Mouse (Mus musculus) stomach, embryonic 16.5 days (tissue): ENCODE data around the gene Coq7. TPM values are rescaled to one million over a fixed set of nuclear protein-coding genes. Genes with fewer than 3 reads are reported as not detected.

ENCODE experiments used
- ATAC-seq: fragments of 200-750 bp; cut with Nextera tagmentation; 2 replicates; pipeline ENCODE4 v1.8.0; 2017; ENCODE audit warnings: moderate number of reproducible peaks, moderate TSS enrichment; ENCODE audit not compliant: insufficient read depth, low FRiP score
- H3K27ac ChIP-seq: fragments of 300-500 bp; sonication (generic); 2 replicates; pipeline ENCODE4 v1.5.1; 2014; ENCODE audit warnings: low read length
- H3K27me3 ChIP-seq: fragments of 300-500 bp; sonication (generic); 2 replicates; pipeline ENCODE4 v1.6.1; 2014; ENCODE audit warnings: low read length, control low read depth, mixed read lengths; ENCODE audit not compliant: control insufficient read depth, insufficient read depth
- H3K36me3 ChIP-seq: fragments of 300-500 bp; sonication (generic); 2 replicates; pipeline ENCODE4 v1.6.1; 2014; ENCODE audit warnings: low read length; ENCODE audit not compliant: control insufficient read depth, insufficient read depth
- H3K4me1 ChIP-seq: fragments of 300-500 bp; sonication (generic); 2 replicates; pipeline ENCODE4 v1.6.1; 2014; ENCODE audit warnings: low read length, control low read depth, mixed read lengths; ENCODE audit not compliant: control insufficient read depth, insufficient read depth
- H3K4me2 ChIP-seq: fragments of 300-500 bp; sonication (generic); 2 replicates; pipeline ENCODE4 v1.6.1; 2014; ENCODE audit warnings: low read depth, low read length, mixed read lengths
- H3K4me3 ChIP-seq: fragments of 300-500 bp; sonication (generic); replicated peaks from 2 replicates; pipeline ENCODE4 v1.5.1; 2014; ENCODE audit warnings: mild to moderate bottlenecking, low read length
- H3K9ac ChIP-seq: fragments of 300-500 bp; sonication (generic); 2 replicates; pipeline ENCODE4 v1.6.1; 2014; ENCODE audit warnings: low read length
- H3K9me3 ChIP-seq: fragments of 300-500 bp; sonication (generic); replicated peaks from 2 replicates; pipeline ENCODE4 v1.6.1; 2016; ENCODE audit warnings: low read length, control low read depth; ENCODE audit not compliant: control insufficient read depth
- WGBS: fragments of 180-500 bp; shearing (Covaris S2); extraction: QIAGEN DNeasy Blood & Tissue Kit; methylation state at CpG from one replicate; pipeline ENCODE4 v1.1.7; 2014; 5-methylcytosine and 5-hydroxymethylcytosine counted together
- polyA plus RNA-seq: library from polyadenylated mRNA; unstranded; fragments of >200 nt; fragmentation: Nextera tagmentation; extraction: Ambion mirVana; gene quantifications from 2 replicates; pipeline ENCODE4 v1.2.1, GENCODE M21; 2015

Coq7 gene
- polyA plus RNA-seq, 1 experiment from 2014 or later, result 90.9 TPM

- H3K4me3 ChIP-seq, result no peak overlapping the region
- H3K9me3 ChIP-seq, result no peaks in the 10 kb centered on the region
- H3K4me2 ChIP-seq, result no peak overlapping the region
- no peak overlapping the region for H3K27ac ChIP-seq
- peaks cover 4% of the 10 kb centered on the region; the same call in 1 of the 2 replicates for H3K4me1 ChIP-seq
- 61% methylated on average over 5 of the region's 5 CpGs for WGBS
- ATAC-seq, result no peak
- no peaks in the 10 kb centered on the region for H3K27me3 ChIP-seq
- no peak overlapping the region for H3K9ac ChIP-seq
- no peaks in the 10 kb centered on the region for H3K36me3 ChIP-seq
Observed at GRCm38 (mm10) chr7:118476428-118476827, 56.7 kb downstream of the Coq7 start.

- ATAC-seq, result peak; percentile 39; the same call in 1 of the 2 replicates
- Histone ChIP-seq H3K27ac (no peak overlapping the region), H3K27me3 (no peaks in the 10 kb centered on the region), H3K4me3 (no peak overlapping the region), H3K9me3 (no peaks in the 10 kb centered on the region), H3K4me2 (no peak overlapping the region), H3K4me1 (peaks cover 7% of the 10 kb centered on the region; the same call in 1 of the 2 replicates), H3K36me3 (no peaks in the 10 kb centered on the region), H3K9ac (no peak overlapping the region)
- 82% methylated on average over 7 of the region's 7 CpGs for WGBS
Observed at GRCm38 (mm10) chr7:118475008-118475705, 58.0 kb downstream of the Coq7 start.

GRCm38 (mm10) chr7:118472886-118473285 is 60.3 kb downstream of the Coq7 start:
- Histone ChIP-seq H3K36me3 (no peaks in the 10 kb centered on the region), H3K9ac (no peak overlapping the region), H3K27me3 (no peaks in the 10 kb centered on the region), H3K4me1 (peaks cover 4% of the 10 kb centered on the region; the same call in 1 of the 2 replicates), H3K27ac (no peak overlapping the region), H3K4me3 (no peak overlapping the region), H3K9me3 (no peaks in the 10 kb centered on the region), H3K4me2 (no peak overlapping the region)
- no peak for ATAC-seq
- WGBS, result 87% methylated on average over 1 of the region's 1 CpGs

- Histone ChIP-seq H3K9ac (no peak overlapping the region), H3K4me3 (no peak overlapping the region), H3K9me3 (no peaks in the 10 kb centered on the region), H3K4me1 (peaks cover 9% of the 10 kb centered on the region; the same call in 1 of the 2 replicates), H3K36me3 (no peaks in the 10 kb centered on the region), H3K4me2 (no peak overlapping the region), H3K27ac (no peak overlapping the region), H3K27me3 (no peaks in the 10 kb centered on the region)
- 84% methylated on average over 3 of the region's 3 CpGs for WGBS
- ATAC-seq, result no peak
Observed at GRCm38 (mm10) chr7:118468060-118468459, 65.1 kb downstream of the Coq7 start.

- Histone ChIP-seq H3K36me3 (no peaks in the 10 kb centered on the region), H3K4me3 (no peak overlapping the region), H3K27ac (no peak overlapping the region), H3K4me1 (peaks cover 22% of the 10 kb centered on the region), H3K27me3 (no peaks in the 10 kb centered on the region), H3K9ac (no peak overlapping the region), H3K4me2 (no peak overlapping the region), H3K9me3 (no peaks in the 10 kb centered on the region)
- ATAC-seq, result no peak
- 35% methylated on average over 4 of the region's 4 CpGs for WGBS
Observed at GRCm38 (mm10) chr7:118464432-118464831, 68.7 kb downstream of the Coq7 start.

- Histone ChIP-seq H3K9me3 (no peaks in the 10 kb centered on the region), H3K36me3 (no peaks in the 10 kb centered on the region), H3K4me3 (no peak overlapping the region), H3K4me1 (peaks cover 22% of the 10 kb centered on the region), H3K27ac (peak overlapping the region; percentile 27; the same call in 1 of the 2 replicates), H3K4me2 (no peak overlapping the region), H3K9ac (no peak overlapping the region), H3K27me3 (no peaks in the 10 kb centered on the region)
- WGBS, result 46% methylated on average over 11 of the region's 11 CpGs
- no peak for ATAC-seq
Observed at GRCm38 (mm10) chr7:118462818-118463762, 70.1 kb downstream of the Coq7 start.

GRCm38 (mm10) chr7:118461400-118462136 is 71.6 kb downstream of the Coq7 start:
- 36% methylated on average over 16 of the region's 16 CpGs for WGBS
- Histone ChIP-seq H3K27me3 (no peaks in the 10 kb centered on the region), H3K4me3 (no peak overlapping the region), H3K4me2 (no peak overlapping the region), H3K9me3 (no peaks in the 10 kb centered on the region), H3K9ac (no peak overlapping the region), H3K4me1 (peaks cover 22% of the 10 kb centered on the region), H3K27ac (no peak overlapping the region), H3K36me3 (no peaks in the 10 kb centered on the region)
- no peak for ATAC-seq
